Mouse (Mus musculus) midbrain, embryonic 12.5 days (tissue): ENCODE measurements around the gene Rock2. TPM values are rescaled to one million over a fixed set of nuclear protein-coding genes. Genes with fewer than 3 reads are reported as not detected.

ENCODE experiments used
- ATAC-seq: fragments of 200-750 bp; cut with Nextera tagmentation; 2 replicates; pipeline ENCODE4 v1.8.0; 2017; ENCODE audit warnings: low read depth, moderate TSS enrichment, moderate library complexity; ENCODE audit not compliant: low FRiP score
- H3K27ac ChIP-seq: fragments of 300-500 bp; sonication (generic); replicated peaks from 2 replicates; pipeline ENCODE4 v1.5.1; 2016; ENCODE audit warnings: mild to moderate bottlenecking
- H3K27me3 ChIP-seq: fragments of 300-500 bp; sonication (generic); 2 replicates; pipeline ENCODE4 v1.6.1; 2016; ENCODE audit warnings: mild to moderate bottlenecking
- H3K36me3 ChIP-seq: fragments of 300-500 bp; sonication (generic); 2 replicates; pipeline ENCODE4 v1.6.1; 2016
- H3K4me1 ChIP-seq: fragments of 300-500 bp; sonication (generic); 2 replicates; pipeline ENCODE4 v1.6.1; 2016
- H3K4me2 ChIP-seq: fragments of 300-500 bp; sonication (generic); replicated peaks from 2 replicates; pipeline ENCODE4 v1.6.1; 2016; ENCODE audit warnings: mild to moderate bottlenecking, moderate library complexity
- H3K4me3 ChIP-seq: fragments of 300-500 bp; sonication (generic); 2 replicates; pipeline ENCODE4 v1.5.1; 2016; ENCODE audit warnings: mild to moderate bottlenecking
- H3K9ac ChIP-seq: fragments of 300-500 bp; sonication (generic); replicated peaks from 2 replicates; pipeline ENCODE4 v1.6.1; 2016; ENCODE audit warnings: mild to moderate bottlenecking, moderate library complexity
- H3K9me3 ChIP-seq: fragments of 300-500 bp; sonication (generic); 2 replicates; pipeline ENCODE4 v1.6.1; 2016; ENCODE audit warnings: mild to moderate bottlenecking
- WGBS: fragments of 180-500 bp; shearing (Covaris S2); methylation state at CpG from one replicate; pipeline ENCODE4 v1.1.7; 2016; 5-methylcytosine and 5-hydroxymethylcytosine counted together
- polyA plus RNA-seq: library from polyadenylated mRNA; unstranded; fragments of >200 nt; fragmentation: Nextera tagmentation; extraction: Ambion mirVana; gene quantifications from 2 replicates; pipeline ENCODE4 v1.2.1, GENCODE M21; 2016

Gene Rock2
- polyA plus RNA-seq = 20.5 and 22.6 TPM in 2 replicates

- Histone ChIP-seq H3K27me3 (no peaks in the 10 kb centered on the region), H3K4me3 (peak within 1 kb of the TSS; percentile 94), H3K27ac (peak within 1 kb of the TSS; percentile 96), H3K9ac (peak within 1 kb of the TSS; percentile 89), H3K4me2 (peak within 1 kb of the TSS; percentile 84), H3K4me1 (peaks cover 31% of the 10 kb centered on the region), H3K9me3 (no peaks in the 10 kb centered on the region), H3K36me3 (no peaks in the 10 kb centered on the region)
- peak; percentile 90 for ATAC-seq
- WGBS = under 1% methylated on average over 60 of the region's 130 CpGs
Measured at GRCm38 (mm10) chr12:16894396-16895220, at the start of gene Rock2. Gene Rock2, plus strand, starts transcription at chr12:16894895.

- Histone ChIP-seq H3K9me3 (no peaks in the 10 kb centered on the region), H3K27ac (no peak overlapping the region), H3K9ac (no peak overlapping the region), H3K4me1 (peaks cover 7% of the 10 kb centered on the region; the same call in 1 of the 2 replicates), H3K4me2 (no peak overlapping the region), H3K27me3 (no peaks in the 10 kb centered on the region), H3K4me3 (no peak overlapping the region), H3K36me3 (no peaks in the 10 kb centered on the region)
- 78% methylated on average over 4 of the region's 4 CpGs for WGBS
- no peak for ATAC-seq
Measured at GRCm38 (mm10) chr12:16847204-16847792, 47.4 kb upstream of the Rock2 start.

- peaks cover 7% of the 10 kb centered on the region; the same call in 1 of the 2 replicates for H3K4me1 ChIP-seq
- H3K9ac ChIP-seq = no peak overlapping the region
- H3K4me3 ChIP-seq = no peak overlapping the region
- H3K27me3 ChIP-seq = no peaks in the 10 kb centered on the region
- H3K9me3 ChIP-seq = no peaks in the 10 kb centered on the region
- no peak overlapping the region for H3K4me2 ChIP-seq
- ATAC-seq = no peak
- no peak overlapping the region for H3K27ac ChIP-seq
- WGBS = 88% methylated on average over 2 of the region's 2 CpGs
- H3K36me3 ChIP-seq = no peaks in the 10 kb centered on the region
Measured at GRCm38 (mm10) chr12:16848501-16848900, 46.2 kb upstream of the Rock2 start.

- no peak overlapping the region for H3K9ac ChIP-seq
- H3K27ac ChIP-seq = no peak overlapping the region
- H3K4me2 ChIP-seq = no peak overlapping the region
- H3K36me3 ChIP-seq = no peaks in the 10 kb centered on the region
- H3K4me1 ChIP-seq = peaks cover 7% of the 10 kb centered on the region; the same call in 1 of the 2 replicates
- no peaks in the 10 kb centered on the region for H3K9me3 ChIP-seq
- no peak overlapping the region for H3K4me3 ChIP-seq
- no peak for ATAC-seq
- WGBS = 69% methylated on average over 2 of the region's 2 CpGs
- H3K27me3 ChIP-seq = no peaks in the 10 kb centered on the region
Measured at GRCm38 (mm10) chr12:16849821-16850220, 44.9 kb upstream of the Rock2 start.

- ATAC-seq = peak; percentile 38; the same call in 1 of the 2 replicates
- Histone ChIP-seq H3K27me3 (no peaks in the 10 kb centered on the region), H3K4me2 (no peak overlapping the region)
Measured at GRCm38 (mm10) chr12:16850431-16851375, 44.0 kb upstream of the Rock2 start.

GRCm38 (mm10) chr12:16853431-16854165 is 41.1 kb upstream of the Rock2 start:
- Histone ChIP-seq H3K4me3 (no peak overlapping the region), H3K4me2 (no peak overlapping the region), H3K9ac (no peak overlapping the region), H3K27me3 (no peaks in the 10 kb centered on the region), H3K27ac (no peak overlapping the region), H3K4me1 (peaks cover 26% of the 10 kb centered on the region), H3K9me3 (no peaks in the 10 kb centered on the region), H3K36me3 (no peaks in the 10 kb centered on the region)
- no peak for ATAC-seq
- 90% methylated on average over 11 of the region's 11 CpGs for WGBS

More at GRCm38 (mm10) chr12:16850431-16851375, 44.0 kb upstream of the Rock2 start:
- H3K9me3 ChIP-seq = no peaks in the 10 kb centered on the region
- no peak overlapping the region for H3K27ac ChIP-seq
- H3K4me1 ChIP-seq = peaks cover 12% of the 10 kb centered on the region
- no peaks in the 10 kb centered on the region for H3K36me3 ChIP-seq
- H3K9ac ChIP-seq = no peak overlapping the region
- 47% methylated on average over 16 of the region's 16 CpGs for WGBS
- H3K4me3 ChIP-seq = no peak overlapping the region

- no peaks in the 10 kb centered on the region for H3K9me3 ChIP-seq
- H3K27ac ChIP-seq = peak overlapping the region; percentile 90
- H3K9ac ChIP-seq = no peak overlapping the region
- H3K27me3 ChIP-seq = no peaks in the 10 kb centered on the region
- no peak overlapping the region for H3K4me3 ChIP-seq
- peak; percentile 96 for ATAC-seq
- H3K4me2 ChIP-seq = peak overlapping the region; percentile 32
- H3K4me1 ChIP-seq = peaks cover 21% of the 10 kb centered on the region
- no peaks in the 10 kb centered on the region for H3K36me3 ChIP-seq
- 9% methylated on average over 6 of the region's 6 CpGs for WGBS
Measured at GRCm38 (mm10) chr12:16855632-16856305, 38.9 kb upstream of the Rock2 start.

- Histone ChIP-seq H3K4me3 (no peak overlapping the region), H3K4me2 (peak overlapping the region; percentile 32; the same call in 1 of the 2 replicates), H3K4me1 (peaks cover 19% of the 10 kb centered on the region), H3K27ac (peak overlapping the region; percentile 90), H3K36me3 (no peaks in the 10 kb centered on the region), H3K9ac (no peak overlapping the region), H3K27me3 (no peaks in the 10 kb centered on the region), H3K9me3 (no peaks in the 10 kb centered on the region)
- WGBS = 35% methylated on average over 2 of the region's 2 CpGs
- ATAC-seq = no peak
Measured at GRCm38 (mm10) chr12:16856306-16856679, 38.4 kb upstream of the Rock2 start.

- H3K27ac ChIP-seq = no peak overlapping the region
- 84% methylated on average over 4 of the region's 4 CpGs for WGBS
- no peak for ATAC-seq
Measured at GRCm38 (mm10) chr12:16858081-16858480, 36.6 kb upstream of the Rock2 start.

GRCm38 (mm10) chr12:16859781-16860180 is 34.9 kb upstream of the Rock2 start:
- H3K27ac ChIP-seq = no peak overlapping the region
- no peak overlapping the region for H3K4me3 ChIP-seq
- WGBS = 82% methylated on average over 2 of the region's 2 CpGs
- H3K4me1 ChIP-seq = peaks cover 21% of the 10 kb centered on the region
- H3K36me3 ChIP-seq = no peaks in the 10 kb centered on the region
- no peak overlapping the region for H3K4me2 ChIP-seq
- no peaks in the 10 kb centered on the region for H3K27me3 ChIP-seq
- H3K9me3 ChIP-seq = no peaks in the 10 kb centered on the region
- H3K9ac ChIP-seq = no peak overlapping the region
- ATAC-seq = no peak

More at GRCm38 (mm10) chr12:16858081-16858480, 36.6 kb upstream of the Rock2 start:
- Histone ChIP-seq H3K9me3 (no peaks in the 10 kb centered on the region), H3K4me2 (no peak overlapping the region), H3K36me3 (no peaks in the 10 kb centered on the region), H3K27me3 (no peaks in the 10 kb centered on the region), H3K4me1 (peaks cover 21% of the 10 kb centered on the region), H3K4me3 (no peak overlapping the region), H3K9ac (no peak overlapping the region)

- Histone ChIP-seq H3K4me3 (no peak overlapping the region), H3K36me3 (no peaks in the 10 kb centered on the region), H3K27ac (no peak overlapping the region), H3K9ac (no peak overlapping the region), H3K27me3 (no peaks in the 10 kb centered on the region), H3K9me3 (no peaks in the 10 kb centered on the region), H3K4me1 (peaks cover 17% of the 10 kb centered on the region), H3K4me2 (no peak overlapping the region)
- no peak for ATAC-seq
- whole genome bisulfite sequencing = 60% methylated on average over 1 of the region's 1 CpGs
Measured at GRCm38 (mm10) chr12:16860533-16860932, 34.2 kb upstream of the Rock2 start.
